Mouse (Mus musculus): Measurements from ENCODE around the gene Zfp697. TPM values are rescaled to one million over a fixed set of nuclear protein-coding genes. Genes with fewer than 3 reads are reported as not detected.

Gene Zfp697
- total RNA-seq, 1 experiment from 2014 or later: 0.59 TPM

DNA sequence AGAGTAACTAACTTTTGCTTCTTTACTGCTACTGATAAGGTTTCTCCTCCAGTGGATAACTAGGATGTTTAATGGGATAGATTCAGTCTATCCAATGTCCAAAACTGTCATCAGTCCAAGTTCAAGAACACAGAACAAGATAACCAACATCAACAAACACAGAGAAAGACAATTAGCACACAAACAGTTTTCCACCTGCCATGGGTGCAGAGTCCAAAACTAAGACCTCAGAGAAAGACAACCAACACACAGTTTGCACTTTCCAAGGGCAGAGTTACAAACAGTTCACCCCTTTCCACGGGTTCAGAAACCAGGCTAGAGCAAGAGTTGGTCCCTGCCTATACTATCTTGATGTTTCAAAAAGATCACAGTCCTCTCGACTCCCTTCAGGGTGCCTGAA is 404.3 kb downstream of the Zfp697 start:
- ATAC-seq (replicated peaks; ENCODE audit: low read depth, poor library complexity, severe bottlenecking): no peak

Other genes with a start within 250 kb of the Zfp697 start
- gene Adam30, start 221.8 kb upstream of the Zfp697 start, total RNA-seq (2017): 0.23 TPM in 1 of 2 replicates, not detected in the other
- not detected in 2 replicates for gene Reg4, start 160.3 kb upstream of the Zfp697 start, total RNA-seq (2017)
- 0.05 and 0.58 TPM in 2 replicates for gene Hmgcs2, start 102.0 kb upstream of the Zfp697 start, total RNA-seq (2017)
- gene Phgdh, start 42.5 kb upstream of the Zfp697 start, total RNA-seq (2017): 357 and 379 TPM in 2 replicates
- gene Gm4450, start 74.7 kb downstream of the Zfp697 start, total RNA-seq (2017): not detected in 2 replicates
- gene Hsd3b4, start 128.1 kb downstream of the Zfp697 start, total RNA-seq (2017): not detected in 2 replicates
- gene Gm10681, start 206.3 kb downstream of the Zfp697 start, total RNA-seq (2017): not detected in 2 replicates
- not detected in 2 replicates for gene Hsd3b5, start 247.8 kb downstream of the Zfp697 start, total RNA-seq (2017)